Mouse (Mus musculus) midbrain, postnatal 0 days (tissue): ENCODE measurements at regions not wholly inside any gene's neighbourhood (a gene's known extent, or its start where the extent isn't known, plus 50 kb on each side); places are given as distances from the start of the nearest gene placed in this dataset.

Experiments
- ATAC-seq: fragments of 200-750 bp; cut with Nextera tagmentation; 2 replicates; pipeline ENCODE4 v1.8.0; 2017; ENCODE audit warnings: moderate number of reproducible peaks, mild to moderate bottlenecking, moderate TSS enrichment, moderate library complexity; ENCODE audit not compliant: low FRiP score
- DNase-seq: peaks from one replicate; pipeline ENCODE4 v3.0.0-alpha.2; 2015; ENCODE audit warnings: low spot score
- H3K27ac ChIP-seq: fragments of 300-500 bp; sonication (generic); 2 replicates; pipeline ENCODE4 v1.5.1; 2014; ENCODE audit warnings: low read depth, mild to moderate bottlenecking, low read length, mixed read lengths
- H3K27me3 ChIP-seq: fragments of 300-500 bp; sonication (generic); 2 replicates; pipeline ENCODE4 v1.6.1; 2014; ENCODE audit warnings: low read length, control low read depth, mixed read lengths; ENCODE audit not compliant: insufficient read depth
- H3K36me3 ChIP-seq: fragments of 300-500 bp; sonication (generic); 2 replicates; pipeline ENCODE4 v1.6.1; 2014; ENCODE audit warnings: low read length, control low read depth, mixed read lengths; ENCODE audit not compliant: insufficient read depth
- H3K4me1 ChIP-seq: fragments of 300-500 bp; sonication (generic); 2 replicates; pipeline ENCODE4 v1.6.1; 2014; ENCODE audit warnings: mild to moderate bottlenecking, control low read depth, antibody characterized with exemption, low read length, mixed read lengths; ENCODE audit not compliant: insufficient read depth
- H3K4me2 ChIP-seq: fragments of 300-500 bp; sonication (generic); 2 replicates; pipeline ENCODE4 v1.6.1; 2014; ENCODE audit warnings: low read depth, mild to moderate bottlenecking, low read length, mixed read lengths; ENCODE audit not compliant: poor library complexity, severe bottlenecking
- H3K4me3 ChIP-seq: fragments of 300-500 bp; sonication (generic); 2 replicates; pipeline ENCODE4 v1.5.1; 2014; ENCODE audit warnings: low read depth, mild to moderate bottlenecking, low read length, moderate library complexity
- H3K9ac ChIP-seq: fragments of 300-500 bp; sonication (generic); replicated peaks from 2 replicates; pipeline ENCODE4 v1.6.1; 2014; ENCODE audit warnings: mild to moderate bottlenecking, low read length, moderate library complexity, mixed read lengths; ENCODE audit not compliant: poor library complexity, severe bottlenecking
- H3K9me3 ChIP-seq: fragments of 300-500 bp; sonication (generic); 2 replicates; pipeline ENCODE4 v1.6.1; 2016; ENCODE audit warnings: low read length, control low read depth
- CTCF ChIP-seq: IDR thresholded peaks from 2 replicates; pipeline ENCODE4 v1.5.1; 2016; ENCODE audit warnings: antibody characterized with exemption, mild to moderate bottlenecking
- WGBS: fragments of 180-500 bp; shearing (Covaris S2); extraction: QIAGEN DNeasy Blood & Tissue Kit; methylation state at CpG from one replicate; pipeline ENCODE4 v1.1.7; 2014; 5-methylcytosine and 5-hydroxymethylcytosine counted together

DNA sequence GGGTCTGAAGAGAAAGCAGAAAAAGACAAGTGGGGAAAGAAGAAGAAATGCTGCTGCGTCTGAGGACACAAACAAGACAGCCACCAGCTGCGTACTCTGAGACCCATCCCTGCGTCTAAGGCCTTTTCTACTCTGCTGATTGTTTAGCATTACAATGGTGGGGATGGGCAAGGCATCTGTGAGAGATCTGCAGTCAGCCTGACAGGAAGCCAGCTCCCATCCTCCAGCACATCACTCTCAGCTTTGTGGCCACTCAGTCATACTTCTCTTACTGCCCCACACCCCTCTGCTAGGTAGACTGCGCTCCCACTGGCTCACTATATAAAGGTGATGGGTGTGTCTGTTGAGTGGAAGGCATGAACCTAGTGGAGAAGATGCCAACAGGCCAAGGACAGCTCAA is 220.5 kb downstream of the Rpl10-ps3 start:
- H3K27ac ChIP-seq = no peak overlapping the region
- no peak overlapping the region for H3K4me3 ChIP-seq
- no peaks in the 10 kb centered on the region for H3K36me3 ChIP-seq
- WGBS = 30% methylated on average over 4 of the region's 4 CpGs
- no peaks in the 10 kb centered on the region for H3K4me1 ChIP-seq
- DNase-seq (no peak), ATAC-seq (no peak)
- H3K4me2 ChIP-seq = no peak overlapping the region
- no peaks in the 10 kb centered on the region for H3K9me3 ChIP-seq
- no peaks in the 10 kb centered on the region for H3K27me3 ChIP-seq
- H3K9ac ChIP-seq = no peak overlapping the region
- TF ChIP-seq CTCF = no peak

DNA sequence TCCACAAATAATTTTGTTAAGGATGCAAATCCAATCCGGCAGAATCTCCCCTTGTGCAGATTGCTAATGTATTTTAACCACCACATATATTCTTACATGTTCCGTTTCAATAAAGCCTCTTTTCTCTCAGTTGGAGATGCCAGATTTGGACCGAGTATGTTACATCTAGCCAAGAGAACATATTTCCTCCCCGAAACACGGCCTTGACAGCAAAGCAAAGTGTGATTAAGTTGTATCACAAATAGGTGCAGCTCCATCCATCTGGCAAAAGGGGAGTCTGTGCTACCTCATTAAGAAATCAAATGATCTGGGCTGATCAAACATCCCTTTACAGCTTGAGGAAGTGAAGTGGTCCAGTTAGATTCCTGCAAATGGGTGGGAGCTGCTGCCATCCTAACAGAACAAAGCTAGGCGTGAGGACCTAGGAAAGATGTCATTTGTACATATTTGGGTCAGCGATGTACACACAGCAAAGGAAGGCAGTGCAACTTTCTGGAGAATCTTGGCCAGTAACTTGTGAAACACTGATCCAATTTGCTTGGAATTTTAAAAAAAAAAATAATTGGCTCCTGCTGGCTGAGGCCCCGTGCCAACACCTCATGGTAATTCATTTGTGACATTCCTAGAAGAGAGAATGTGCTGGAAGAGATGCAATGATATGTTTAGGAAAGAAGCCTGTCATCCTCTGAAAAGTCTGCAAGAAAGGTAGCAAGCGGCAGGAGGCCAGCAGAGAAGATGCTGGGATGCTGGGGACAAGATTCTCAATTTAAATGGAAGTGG is 223.8 kb downstream of the Rpl10-ps3 start:
- no peak overlapping the region for H3K9ac ChIP-seq
- H3K4me2 ChIP-seq = no peak overlapping the region
- H3K9me3 ChIP-seq = no peaks in the 10 kb centered on the region
- H3K4me3 ChIP-seq = no peak overlapping the region
- no peaks in the 10 kb centered on the region for H3K27me3 ChIP-seq
- ATAC-seq (no peak), DNase-seq (peak; percentile 21)
- 82% methylated on average over 9 of the region's 9 CpGs for WGBS
- H3K4me1 ChIP-seq = no peaks in the 10 kb centered on the region
- no peak for TF ChIP-seq CTCF
- no peak overlapping the region for H3K27ac ChIP-seq
- no peaks in the 10 kb centered on the region for H3K36me3 ChIP-seq

DNA sequence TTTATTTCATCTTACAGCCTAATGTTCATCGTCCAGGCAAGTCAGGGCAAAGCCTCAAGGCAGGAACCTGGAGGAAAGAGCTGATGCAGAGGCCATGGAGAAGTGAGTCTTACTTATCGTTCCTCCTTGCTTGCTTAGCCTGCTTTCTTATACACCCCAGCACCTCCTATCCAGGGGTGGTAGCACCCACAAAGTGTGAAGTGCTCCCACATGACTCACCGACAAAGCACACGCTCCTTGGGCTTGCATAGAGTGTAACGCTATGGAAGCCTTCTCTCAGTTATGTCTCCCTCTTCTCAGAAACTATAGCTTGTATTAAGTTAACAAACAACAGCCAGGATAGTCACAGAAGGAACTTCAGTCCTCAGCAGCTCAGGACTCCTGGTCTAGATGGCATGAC is 225.4 kb downstream of the Rpl10-ps3 start:
- Histone ChIP-seq H3K9ac (no peak overlapping the region), H3K4me1 (no peaks in the 10 kb centered on the region), H3K4me3 (no peak overlapping the region), H3K36me3 (no peaks in the 10 kb centered on the region), H3K27ac (no peak overlapping the region), H3K9me3 (no peaks in the 10 kb centered on the region), H3K27me3 (no peaks in the 10 kb centered on the region), H3K4me2 (no peak overlapping the region)
- TF ChIP-seq CTCF = no peak
- DNase-seq = no peak
- no peak for ATAC-seq
- WGBS = 90% methylated on average over 5 of the region's 5 CpGs

GRCm38 (mm10) chr9:50118578-50118977 is 226.2 kb downstream of the Rpl10-ps3 start:
- DNase-seq (peak; percentile 23), ATAC-seq (no peak)
- Histone ChIP-seq H3K4me1 (no peaks in the 10 kb centered on the region), H3K4me3 (no peak overlapping the region), H3K9ac (no peak overlapping the region), H3K27me3 (no peaks in the 10 kb centered on the region), H3K9me3 (no peaks in the 10 kb centered on the region), H3K36me3 (no peaks in the 10 kb centered on the region), H3K27ac (no peak overlapping the region), H3K4me2 (no peak overlapping the region)
- no peak for TF ChIP-seq CTCF
- 83% methylated on average over 6 of the region's 6 CpGs for WGBS

- peak overlapping the region; percentile 52 for H3K27ac ChIP-seq
- H3K4me1 ChIP-seq = no peaks in the 10 kb centered on the region
- H3K4me3 ChIP-seq = no peak overlapping the region
- DNase-seq (peak; percentile 13), ATAC-seq (no peak)
- no peak overlapping the region for H3K4me2 ChIP-seq
- H3K36me3 ChIP-seq = no peaks in the 10 kb centered on the region
- WGBS = 30% methylated on average over 4 of the region's 4 CpGs
- TF ChIP-seq CTCF = no peak
- no peaks in the 10 kb centered on the region for H3K9me3 ChIP-seq
- no peak overlapping the region for H3K9ac ChIP-seq
- no peaks in the 10 kb centered on the region for H3K27me3 ChIP-seq
Measured at GRCm38 (mm10) chr9:50106551-50106950, 238.2 kb downstream of the Rpl10-ps3 start.

DNA sequence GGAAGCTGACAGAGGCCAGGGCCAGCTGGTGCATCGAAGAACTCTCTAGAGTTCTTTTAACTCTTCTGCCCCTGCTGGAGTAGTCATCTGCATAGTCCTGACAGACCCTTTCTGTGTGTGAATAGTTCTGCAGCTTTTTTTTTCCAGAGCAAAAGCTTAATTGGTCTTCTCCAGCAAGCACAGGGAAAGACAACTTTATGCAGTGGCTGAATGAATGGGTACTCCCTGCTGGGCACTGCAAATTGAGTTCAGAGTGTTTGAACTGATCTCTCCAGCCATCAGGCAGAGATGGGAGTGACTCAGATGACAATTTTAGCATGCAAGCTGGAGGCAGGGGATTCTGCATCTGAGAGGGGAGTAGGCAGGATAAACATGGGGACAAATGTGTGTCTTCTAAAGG is 242.0 kb downstream of the Rpl10-ps3 start:
- 13% methylated on average over 1 of the region's 1 CpGs for WGBS
- H3K9me3 ChIP-seq = no peaks in the 10 kb centered on the region
- ATAC-seq (no peak), DNase-seq (peak; percentile 11)
- TF ChIP-seq CTCF = no peak
- H3K4me2 ChIP-seq = no peak overlapping the region
- no peaks in the 10 kb centered on the region for H3K4me1 ChIP-seq
- H3K4me3 ChIP-seq = no peak overlapping the region
- no peaks in the 10 kb centered on the region for H3K36me3 ChIP-seq
- H3K27ac ChIP-seq = no peak overlapping the region
- H3K9ac ChIP-seq = no peak overlapping the region
- no peaks in the 10 kb centered on the region for H3K27me3 ChIP-seq
